Mouse (Mus musculus): Measurements from ENCODE around the gene Rab5if.
A peak's percentile ranks its signal among the peaks of the same experiment; 100 is the strongest.

Rab5if gene

GRCm38 (mm10) chr2:156856311-156856710, 6.6 kb upstream of the Rab5if start:
- DNase-seq = no peak

DNA sequence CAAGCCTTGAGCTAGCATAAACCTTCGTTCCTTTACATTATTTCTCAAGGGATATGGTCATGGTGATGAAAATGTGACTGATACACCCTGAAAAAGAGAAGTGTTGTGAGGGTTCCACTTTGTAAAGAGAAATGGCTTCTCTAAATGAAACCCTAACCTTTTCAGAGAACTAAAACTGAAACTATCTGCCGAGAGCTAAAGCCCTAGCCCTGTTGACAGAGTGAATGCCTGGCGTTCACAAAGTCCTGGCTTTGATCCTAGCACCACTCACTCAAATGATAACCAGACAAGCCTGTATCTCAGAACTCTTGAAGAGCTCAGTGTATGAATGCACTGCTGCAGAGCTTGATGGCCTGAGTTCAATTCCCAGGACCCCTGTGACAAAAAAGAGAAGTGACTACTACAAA, 5.5 kb upstream of the Rab5if start:
- DNase-seq = no peak

DNA sequence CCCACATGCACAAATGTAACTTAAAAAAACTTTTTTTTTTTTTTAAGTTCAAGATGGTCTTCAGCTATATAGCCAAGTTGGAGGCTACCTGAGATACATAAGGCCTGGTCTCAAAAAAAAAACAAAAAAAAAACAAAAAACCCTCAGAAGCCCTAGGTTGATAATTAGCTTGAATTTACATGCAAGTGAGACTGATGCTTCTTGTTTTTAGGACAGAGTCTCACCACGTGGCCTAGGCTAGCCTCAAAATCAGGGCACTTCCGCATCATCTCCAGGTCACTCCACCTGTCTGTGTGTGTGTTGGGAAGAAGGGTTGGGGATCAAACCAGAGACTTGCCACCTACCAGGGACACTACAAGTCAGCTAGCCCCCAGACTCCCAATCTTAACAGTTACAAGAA, 5.1 kb upstream of the Rab5if start, which contains the start of gene 4930518I15Rik:
4930518I15Rik (minus strand) TSS at position 112 of the 400 bp plus-strand sequence.
- no peak for DNase-seq

DNA sequence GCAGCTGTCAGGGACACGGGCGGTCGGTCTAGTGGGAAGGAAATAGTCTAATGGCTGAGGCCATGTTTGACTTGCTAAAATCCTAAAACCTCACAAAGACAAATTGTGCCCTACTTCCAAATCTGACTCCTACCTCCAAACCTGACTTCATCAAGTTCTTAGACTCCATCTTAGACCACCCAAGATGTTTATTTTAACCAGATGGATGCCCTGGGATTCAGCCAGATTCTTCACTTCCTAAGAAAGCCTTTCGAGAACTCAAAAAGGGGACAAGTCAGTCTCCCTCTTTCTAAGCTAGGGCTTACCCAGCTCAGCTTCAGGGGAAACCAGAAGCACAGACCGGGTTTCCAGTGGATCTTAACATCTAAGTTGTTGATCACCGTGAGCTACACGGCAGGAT, 4.3 kb upstream of the Rab5if start:
- no peak for DNase-seq

GRCm38 (mm10) chr2:156862041-156862717, 749 bp upstream of the Rab5if start:
- peak; percentile 52 for DNase-seq

DNA sequence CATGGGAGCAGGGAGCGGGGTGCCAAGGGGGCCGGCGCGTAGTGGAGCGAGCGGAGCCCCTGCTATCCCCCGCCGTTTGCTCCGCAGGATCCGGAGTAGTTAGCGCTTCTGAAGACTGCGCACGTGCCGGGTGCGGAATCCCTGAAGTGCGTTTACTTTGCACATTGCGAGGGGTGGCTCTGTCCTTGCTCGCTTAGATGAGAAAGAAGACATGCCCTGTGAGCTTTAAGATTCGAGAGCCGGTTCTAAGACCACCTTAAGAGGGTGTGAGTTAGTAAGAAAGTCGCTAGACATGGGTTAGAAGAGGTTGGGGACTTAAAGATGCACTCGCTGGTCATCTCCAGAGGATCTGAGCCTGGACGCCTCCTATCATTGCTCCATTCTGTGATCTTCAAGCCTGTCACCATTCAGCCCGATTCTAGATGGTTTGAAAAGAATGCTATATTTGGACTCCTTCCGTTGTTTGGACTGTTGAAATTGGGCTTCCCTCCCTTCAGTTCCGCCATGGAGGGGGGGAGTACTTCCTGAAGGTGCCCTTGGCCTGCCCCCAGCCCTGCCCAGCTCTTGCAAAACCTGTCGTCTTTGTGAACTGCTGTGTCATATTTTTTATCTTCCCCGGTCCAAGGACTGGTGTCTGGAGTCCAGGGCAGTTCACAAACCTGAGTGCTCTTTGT, 696 bp downstream of the Rab5if start:
- peak; percentile 52 for DNase-seq

DNA sequence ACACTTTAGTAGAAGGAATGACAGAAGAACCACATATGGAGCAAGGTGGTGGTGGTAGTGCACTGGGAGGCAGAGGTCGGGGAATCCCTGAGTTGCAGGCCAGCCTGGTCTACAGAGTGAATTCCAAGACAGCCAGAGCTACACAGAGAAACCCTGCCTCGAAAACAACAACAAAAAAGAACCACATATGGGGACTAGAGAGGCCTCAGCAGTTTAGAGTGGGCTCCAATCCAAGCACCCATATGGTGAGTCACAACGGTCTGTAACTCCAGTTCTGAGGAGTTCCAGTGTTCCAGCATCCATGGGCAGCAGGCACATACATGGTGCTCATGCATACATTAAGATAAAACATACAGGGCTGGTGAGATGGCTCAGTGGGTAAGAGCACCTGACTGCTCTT, 1.6 kb downstream of the Rab5if start:
- no peak for DNase-seq

DNA sequence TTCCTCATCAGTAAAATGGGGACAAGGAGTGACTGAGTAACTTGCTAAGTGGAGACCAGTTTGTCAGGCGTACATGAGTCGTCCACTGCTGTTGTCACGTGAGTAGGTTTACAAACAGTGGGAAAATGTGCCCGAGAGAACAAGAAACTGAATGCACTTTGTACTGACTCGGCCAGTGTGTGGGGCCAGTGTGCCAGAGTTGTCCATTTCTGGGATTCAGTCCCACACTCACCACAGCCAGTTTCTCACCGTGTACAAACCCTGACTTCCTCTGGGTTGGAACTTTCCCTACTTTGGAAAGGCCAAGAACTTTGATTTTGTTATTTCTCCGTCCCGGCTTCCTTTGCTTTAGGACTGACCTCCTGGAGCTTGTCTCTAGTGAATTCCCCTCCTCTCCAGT, 6.1 kb downstream of the Rab5if start:
- no peak for DNase-seq

DNA sequence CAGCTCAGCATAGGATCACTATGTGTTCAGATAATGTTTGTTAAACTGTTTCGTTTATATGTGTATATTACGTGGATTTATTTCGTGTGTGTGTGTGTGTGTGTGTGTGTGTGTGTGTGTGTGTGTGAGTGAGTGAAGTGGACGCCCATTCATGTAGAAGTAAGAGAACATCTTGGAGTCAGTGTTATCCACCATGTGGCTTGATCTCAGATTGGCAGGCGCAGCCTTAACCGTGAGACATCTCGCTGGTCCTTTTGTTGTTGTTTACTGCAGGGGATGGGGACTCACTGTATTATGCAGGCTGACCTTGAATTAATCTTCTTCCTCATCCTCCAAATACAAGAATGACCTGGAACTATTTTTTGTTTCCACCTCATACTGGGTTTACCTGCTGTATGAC, 6.6 kb downstream of the Rab5if start:
- no peak for DNase-seq

DNA sequence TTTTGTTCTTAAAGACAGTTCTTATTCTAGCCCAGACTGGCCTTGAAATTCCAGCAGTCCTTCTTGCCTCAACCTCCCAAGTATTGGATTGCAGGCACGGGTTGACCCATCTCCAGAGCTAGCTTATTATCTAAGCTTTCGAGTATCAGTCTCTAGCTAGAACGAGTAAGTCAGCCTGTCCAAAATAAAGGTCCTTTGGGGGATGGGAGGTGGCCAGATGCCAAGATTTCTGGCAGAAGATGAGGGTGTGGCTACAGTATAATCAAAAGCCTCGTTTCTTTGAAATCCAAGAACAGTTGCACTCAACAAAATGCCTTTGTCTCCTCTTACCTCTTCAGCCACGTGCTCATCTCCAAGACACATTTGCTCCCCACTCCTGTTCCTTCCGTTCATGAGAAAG, 7.6 kb downstream of the Rab5if start:
- no peak for DNase-seq

DNA sequence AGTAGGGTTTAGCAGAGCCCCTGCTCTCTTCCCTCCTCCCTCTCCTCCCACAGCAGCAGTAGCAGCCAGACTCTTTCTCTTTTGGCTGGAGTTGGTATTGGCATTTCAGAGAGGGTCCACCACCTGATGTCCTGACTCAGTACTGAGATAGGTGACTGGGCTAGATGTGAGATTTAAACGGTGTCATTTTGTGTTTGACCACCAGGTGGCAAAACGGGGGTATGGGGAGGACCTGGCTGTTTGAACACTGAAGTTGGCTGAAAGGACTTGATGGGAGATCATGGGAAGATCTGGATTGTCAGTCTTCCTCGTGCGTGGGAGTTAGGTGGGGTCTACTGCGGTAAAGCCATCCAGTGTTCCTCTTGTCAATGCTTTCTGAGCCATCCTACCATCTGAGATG, 10.7 kb downstream of the Rab5if start:
- peak; percentile 74 for DNase-seq

GRCm38 (mm10) chr2:156874047-156874759, 11.3 kb downstream of the Rab5if start:
- DNase-seq = no peak

DNA sequence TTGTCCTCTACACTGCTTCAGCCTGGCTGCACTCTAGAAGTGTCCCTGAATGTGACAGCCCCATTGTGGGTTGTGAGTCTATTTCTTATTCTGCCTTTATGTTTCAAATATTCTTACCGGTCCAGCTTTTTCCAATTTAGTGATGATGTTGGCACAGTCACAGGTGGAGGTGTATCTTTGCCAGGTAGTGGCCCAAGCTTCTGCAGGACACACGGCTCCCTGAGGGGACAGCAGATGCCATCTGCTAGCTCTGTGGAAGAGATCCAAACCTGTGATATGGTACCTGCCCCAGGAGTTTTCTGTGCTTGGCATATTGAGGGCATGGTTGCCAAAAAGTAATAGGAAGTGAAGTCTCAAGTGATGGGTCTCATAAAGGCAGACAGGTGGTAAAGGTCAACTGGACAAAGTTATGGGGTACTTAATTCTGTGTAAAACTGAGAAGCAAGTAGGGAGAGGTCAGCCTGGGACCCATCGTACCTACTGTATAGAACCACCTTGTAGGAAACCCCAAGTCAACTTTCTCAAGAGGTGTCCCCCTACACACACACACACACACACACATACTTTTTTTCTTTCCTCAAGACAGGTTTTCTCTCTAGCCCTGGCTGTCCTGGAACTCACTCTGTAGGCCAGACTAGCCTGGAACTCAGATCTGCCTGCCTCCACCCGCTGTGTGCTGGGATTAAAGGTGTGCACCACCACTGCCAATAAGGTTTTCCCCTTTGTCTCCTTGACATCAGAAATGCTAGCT, 12.0 kb downstream of the Rab5if start:
- DNase-seq = no peak

- DNase-seq = peak; percentile 77
Observed at GRCm38 (mm10) chr2:156877726-156878125, 14.8 kb downstream of the Rab5if start.

- DNase-seq = no peak
Observed at GRCm38 (mm10) chr2:156879541-156879940, 16.6 kb downstream of the Rab5if start.

- DNase-seq = peak; percentile 84
Observed at GRCm38 (mm10) chr2:156882431-156883001, 19.6 kb downstream of the Rab5if start.

GRCm38 (mm10) chr2:156884396-156885211, 21.7 kb downstream of the Rab5if start:
- DNase-seq = peak; percentile 41

GRCm38 (mm10) chr2:156885666-156886065, 22.7 kb downstream of the Rab5if start:
- peak; percentile 47 for DNase-seq

DNA sequence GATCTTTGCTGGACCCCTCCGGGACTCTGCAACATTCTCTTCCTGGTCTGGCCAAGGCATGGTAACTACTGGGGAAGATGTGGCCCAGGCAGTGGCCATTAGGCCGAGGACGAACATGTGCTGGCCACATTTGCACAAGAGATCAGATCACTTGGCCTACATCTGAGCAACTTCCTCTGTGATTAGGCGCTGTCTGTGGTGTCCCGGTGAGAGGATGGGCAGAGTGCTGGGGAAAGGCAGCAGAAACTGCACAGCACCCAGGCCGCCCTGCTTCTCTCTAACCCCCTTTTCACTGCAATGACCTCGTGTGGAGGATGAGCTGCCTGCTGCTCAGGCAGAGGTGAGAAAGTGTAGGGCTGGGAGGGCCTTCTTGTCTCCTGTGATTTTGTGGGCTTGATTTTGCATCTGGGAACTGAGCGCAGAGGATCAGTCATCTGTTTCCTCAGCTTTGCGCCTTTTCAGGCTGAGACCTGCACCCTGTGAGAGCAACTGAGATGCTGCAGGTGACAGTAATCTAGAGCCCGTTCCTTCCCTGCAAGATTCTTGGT, 23.2 kb downstream of the Rab5if start:
- DNase-seq = peak; percentile 60

DNA sequence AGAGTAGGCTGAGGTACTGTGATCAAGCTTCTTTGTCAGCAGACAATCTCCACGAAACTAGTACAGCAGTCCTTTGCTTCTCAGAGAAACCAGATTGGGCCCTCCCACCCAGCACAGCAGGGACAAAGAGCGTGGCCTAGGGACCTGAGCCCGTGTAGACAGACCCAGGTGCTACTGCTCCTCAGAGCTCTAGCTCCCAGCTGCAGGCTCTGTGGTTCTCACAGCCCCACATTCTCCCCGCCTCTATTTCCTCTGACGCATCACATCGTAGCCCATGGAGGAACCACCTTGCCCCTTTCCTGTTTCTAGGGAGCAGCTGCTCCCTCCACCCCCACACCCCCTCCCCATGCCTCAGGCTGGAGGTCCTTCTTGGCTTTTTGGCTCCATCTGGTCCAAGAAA, 24.1 kb downstream of the Rab5if start, which contains the start of gene Sla2:
Sla2 (minus strand) TSS at position 176 of the 400 bp plus-strand sequence.
- DNase-seq = peak; percentile 84

- DNase-seq = no peak
Observed at GRCm38 (mm10) chr2:156888490-156888889, 25.6 kb downstream of the Rab5if start.

Measured in thymus, postnatal 4 days (tissue).